Mouse (Mus musculus): Measurements from ENCODE around the gene Cdkn2d.
"Not testable (repeated sequence)": the region's sequence is repeated elsewhere in the genome, so short reads cannot be mapped to it uniquely, and the experiment has no call there.

The Cdkn2d gene

GRCm38 (mm10) chr9:21277776-21278175, 13.4 kb downstream of the Cdkn2d start:
- in situ Hi-C loops (cut with MboI; ENCODE audit: low sequenced_read_pairs) = no loop called here

DNA sequence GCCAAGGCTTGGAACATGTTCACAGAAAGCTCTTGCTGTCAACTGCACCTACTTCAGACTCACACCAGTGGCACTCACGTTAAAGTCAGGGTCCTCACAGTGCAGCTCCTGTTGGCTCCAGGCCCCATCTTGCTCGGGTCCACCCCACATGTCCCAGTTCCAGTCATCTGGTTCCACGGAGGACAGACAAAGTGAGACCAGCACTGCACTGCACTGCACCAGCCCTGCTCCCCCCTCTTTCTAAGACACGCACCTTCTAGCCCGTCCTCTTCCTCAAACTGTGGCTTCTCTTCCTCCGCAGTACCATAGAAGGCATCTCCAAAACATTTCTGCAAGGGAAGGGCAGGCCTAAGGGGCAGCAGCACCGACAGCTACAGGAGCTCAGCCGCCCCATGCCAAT, 14.9 kb downstream of the Cdkn2d start:
- in situ Hi-C loops (cut with MboI; ENCODE audit: low sequenced_read_pairs) = no loop called here

DNA sequence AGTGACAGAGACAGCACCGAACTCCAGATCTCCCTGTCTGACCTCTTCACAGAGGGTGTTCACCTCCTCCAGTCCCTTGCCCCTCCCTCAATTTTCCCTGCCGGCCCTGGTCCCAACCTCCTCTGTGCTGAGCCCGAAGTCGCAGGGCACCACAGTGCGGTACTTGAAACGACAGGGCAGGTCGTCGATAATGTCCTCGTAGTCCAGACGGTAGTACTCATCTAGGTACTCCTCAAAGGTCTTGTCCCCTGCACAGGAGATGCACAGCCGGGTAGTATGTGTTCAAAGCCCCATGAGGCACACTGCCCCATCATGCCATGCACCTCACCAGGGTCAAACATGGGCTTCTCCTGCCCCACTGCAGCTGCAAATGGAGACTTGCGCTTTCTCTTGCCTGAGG, 15.5 kb downstream of the Cdkn2d start:
- in situ Hi-C loops (cut with MboI; ENCODE audit: low sequenced_read_pairs) = no loop called here

GRCm38 (mm10) chr9:21275013-21275710, 16.0 kb downstream of the Cdkn2d start:
- in situ Hi-C loops (cut with MboI; ENCODE audit: low sequenced_read_pairs) = no loop called here

DNA sequence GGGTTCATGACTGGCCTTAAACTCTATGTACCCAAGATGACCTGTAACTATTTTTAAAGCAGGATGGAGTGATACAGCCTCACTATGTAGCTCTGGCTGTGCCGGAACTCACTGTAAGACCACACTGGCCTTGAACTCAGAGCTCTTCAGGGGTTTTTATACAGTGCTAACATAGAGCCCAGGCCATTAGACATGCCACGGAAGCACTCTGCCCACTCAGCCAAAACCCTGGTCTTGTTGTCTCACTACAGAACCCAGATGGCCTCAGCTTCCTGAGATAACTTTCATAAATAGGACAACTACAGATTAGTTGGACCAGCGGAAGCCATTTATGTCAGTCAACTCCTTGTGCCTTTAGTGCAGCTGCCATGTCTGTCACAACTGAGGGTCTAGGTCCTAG, 16.9 kb downstream of the Cdkn2d start:
- in situ Hi-C loops (cut with MboI; ENCODE audit: low sequenced_read_pairs) = no loop called here

GRCm38 (mm10) chr9:21273520-21274228, 17.5 kb downstream of the Cdkn2d start:
- in situ Hi-C loops (cut with MboI; ENCODE audit: low sequenced_read_pairs) = no loop called here

- in situ Hi-C loops (cut with MboI; ENCODE audit: low sequenced_read_pairs) = no loop called here
Observed at GRCm38 (mm10) chr9:21273094-21273493, 18.1 kb downstream of the Cdkn2d start.

DNA sequence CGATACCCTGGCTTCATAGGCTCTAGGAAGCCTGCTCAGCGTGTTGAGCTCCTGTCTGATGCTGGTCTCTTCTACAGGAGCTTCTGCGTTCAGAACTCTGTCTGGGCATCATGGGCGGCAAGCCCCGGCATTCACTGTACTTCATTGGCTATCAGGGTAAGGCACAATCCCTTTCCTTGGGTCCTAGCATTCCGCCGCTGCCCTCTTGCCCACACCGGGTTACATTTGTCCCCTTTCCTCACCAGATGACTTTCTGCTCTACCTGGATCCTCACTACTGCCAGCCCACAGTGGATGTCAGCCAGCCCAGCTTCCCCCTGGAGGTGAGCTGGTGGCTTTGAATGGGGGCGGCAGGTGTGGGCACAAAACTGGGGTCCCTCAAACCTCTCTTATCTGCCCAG, 18.8 kb downstream of the Cdkn2d start:
- in situ Hi-C loops (cut with MboI; ENCODE audit: low sequenced_read_pairs) = no loop called here

GRCm38 (mm10) chr9:21269590-21269989, 21.6 kb downstream of the Cdkn2d start:
- in situ Hi-C loops (cut with MboI; ENCODE audit: low sequenced_read_pairs) = not testable (repeated sequence)

GRCm38 (mm10) chr9:21268305-21268704, 22.9 kb downstream of the Cdkn2d start:
- in situ Hi-C loops (cut with MboI; ENCODE audit: low sequenced_read_pairs) = no loop called here

DNA sequence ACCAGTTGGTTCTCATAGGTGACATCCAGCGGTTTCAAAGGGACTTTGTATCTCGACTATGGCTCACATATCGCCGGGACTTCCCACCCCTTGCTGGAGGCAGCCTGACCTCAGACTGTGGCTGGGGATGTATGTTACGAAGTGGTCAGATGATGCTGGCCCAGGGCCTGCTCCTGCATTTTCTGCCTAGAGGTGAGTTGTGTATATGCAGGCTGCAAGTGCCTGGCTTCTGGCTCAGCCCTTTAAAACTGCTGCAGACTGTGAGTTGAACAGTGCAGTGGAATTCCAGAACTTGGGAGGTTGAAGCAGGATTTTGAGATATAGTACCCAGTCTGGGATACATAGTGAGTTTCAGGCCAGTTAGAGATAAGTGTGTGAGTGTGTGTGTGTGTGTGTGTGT, 24.3 kb downstream of the Cdkn2d start:
- in situ Hi-C loops (cut with MboI; ENCODE audit: low sequenced_read_pairs) = no loop called here

DNA sequence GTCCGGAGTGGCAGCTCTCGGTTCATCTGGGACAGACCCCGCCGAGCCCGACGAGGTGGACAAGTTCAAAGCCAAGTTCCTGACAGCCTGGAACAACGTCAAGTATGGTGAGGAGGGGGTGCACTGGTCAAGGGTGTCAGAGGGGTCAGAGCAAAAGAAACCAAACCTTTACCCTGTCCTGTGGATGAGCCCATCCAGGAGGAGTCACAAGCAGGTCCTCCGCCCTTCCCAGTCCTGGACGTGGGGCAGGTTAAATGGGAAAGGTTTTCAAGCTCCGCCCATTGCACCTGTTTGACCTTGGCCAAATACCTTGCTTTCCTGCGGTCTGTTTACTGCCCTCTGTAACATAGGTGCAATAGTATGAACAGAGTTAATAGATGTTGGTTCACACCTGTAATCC, 25.6 kb downstream of the Cdkn2d start:
- in situ Hi-C loops (cut with MboI; ENCODE audit: low sequenced_read_pairs) = no loop called here

DNA sequence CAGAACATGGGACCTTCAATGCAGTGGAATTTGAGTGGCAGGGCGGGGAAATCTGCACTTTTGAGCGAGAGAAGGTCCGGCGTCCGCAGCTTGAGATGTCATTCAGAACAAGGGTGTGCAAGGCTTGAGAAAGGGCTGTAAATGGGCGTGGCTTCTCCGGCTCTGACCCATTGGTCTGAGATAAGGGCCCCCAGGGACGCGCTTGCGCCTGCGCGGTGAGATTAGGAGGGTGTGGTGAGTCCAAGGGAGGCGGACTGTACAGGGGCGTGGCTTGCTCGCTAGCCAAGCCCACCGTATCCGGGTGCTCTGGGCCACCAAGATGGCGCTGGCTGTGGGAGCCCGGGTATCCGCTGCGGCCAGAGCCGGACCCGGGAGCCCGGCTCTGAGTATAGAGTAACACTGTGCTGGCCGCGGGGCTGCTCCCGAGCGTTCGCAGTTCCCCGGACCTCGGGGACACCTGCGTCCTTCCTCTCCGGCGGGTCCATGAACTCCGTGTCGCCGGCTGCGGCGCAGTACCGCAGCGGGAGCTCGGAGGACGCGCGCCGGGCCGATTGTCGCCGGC, 26.1 kb downstream of the Cdkn2d start, which contains the start of gene Atg4d:
TSS of gene Atg4d (plus strand) at position 294 of the 562 bp plus-strand sequence.
- in situ Hi-C loops (cut with MboI; ENCODE audit: low sequenced_read_pairs) = no loop called here

GRCm38 (mm10) chr9:21264272-21264999, 26.8 kb downstream of the Cdkn2d start:
- in situ Hi-C loops (cut with MboI; ENCODE audit: low sequenced_read_pairs) = no loop called here

DNA sequence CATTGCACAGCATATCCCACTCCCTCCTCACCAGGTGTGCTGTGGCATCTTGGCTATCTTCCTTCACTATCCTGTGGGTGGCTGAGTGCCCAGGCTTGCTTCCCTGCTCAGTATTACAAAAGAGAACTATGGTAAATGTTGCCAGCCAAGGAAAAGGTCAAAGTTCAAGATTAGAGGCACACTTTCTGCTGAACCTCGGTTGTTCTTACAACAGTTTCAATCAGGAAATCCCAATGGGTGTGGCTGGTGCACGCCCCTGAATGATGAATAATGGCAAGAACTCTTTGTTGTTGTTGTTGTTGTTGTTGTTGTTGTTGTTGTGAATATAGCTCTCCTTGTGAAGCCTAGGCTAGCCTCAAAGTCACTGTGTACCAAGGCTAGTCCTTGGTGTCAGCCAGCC, 29.4 kb downstream of the Cdkn2d start:
- in situ Hi-C loops (cut with MboI; ENCODE audit: low sequenced_read_pairs) = no loop called here

DNA sequence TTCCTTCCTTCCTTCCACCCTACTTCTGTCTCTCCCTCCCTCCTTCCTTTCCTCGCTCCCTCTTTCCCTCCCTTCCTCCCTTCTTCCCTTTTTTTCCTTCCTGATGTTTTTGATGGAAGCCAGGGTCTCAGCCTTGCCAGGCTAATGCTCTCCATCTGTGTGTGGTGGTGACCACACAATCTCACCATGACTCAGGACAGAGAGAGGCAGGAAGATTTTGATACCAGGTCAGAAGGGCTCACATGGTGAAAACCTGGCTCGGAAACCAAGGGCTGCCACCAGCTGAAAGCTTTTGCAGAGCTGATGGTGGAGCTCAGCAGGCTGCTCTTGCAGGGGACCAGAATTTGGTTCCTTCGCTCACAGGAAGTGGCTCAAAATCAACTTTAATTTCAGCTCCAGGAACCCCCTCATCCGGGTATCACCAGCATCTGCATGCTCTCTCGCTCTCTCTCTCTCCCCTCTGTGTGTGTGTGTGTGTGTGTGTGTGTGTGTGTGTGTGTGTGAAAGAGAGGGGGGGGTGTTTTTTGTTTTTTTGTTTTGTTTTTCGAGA, 30.6 kb downstream of the Cdkn2d start:
- in situ Hi-C loops (cut with MboI; ENCODE audit: low sequenced_read_pairs) = no loop called here

DNA sequence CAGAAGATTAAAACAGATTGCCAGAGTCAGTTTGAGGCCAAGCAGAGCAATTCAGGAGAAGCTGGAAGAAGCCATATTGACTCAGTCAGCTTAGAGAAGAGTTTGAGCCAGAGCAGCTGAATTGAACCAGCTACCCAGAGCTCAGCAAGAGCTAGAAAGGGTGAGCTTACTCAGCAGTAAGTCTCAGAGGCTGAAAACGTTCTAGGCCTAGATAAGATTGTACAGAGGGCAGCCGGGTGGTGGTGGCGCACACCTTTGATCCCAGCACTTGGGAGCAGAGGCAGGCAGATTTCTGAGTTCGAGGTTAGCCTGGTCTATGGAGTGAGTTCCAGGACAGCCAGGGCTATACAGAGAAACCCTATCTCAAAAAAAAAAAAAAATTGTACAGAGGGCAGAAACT, 34.9 kb downstream of the Cdkn2d start:
- in situ Hi-C loops (cut with MboI; ENCODE audit: low sequenced_read_pairs) = not testable (repeated sequence)

DNA sequence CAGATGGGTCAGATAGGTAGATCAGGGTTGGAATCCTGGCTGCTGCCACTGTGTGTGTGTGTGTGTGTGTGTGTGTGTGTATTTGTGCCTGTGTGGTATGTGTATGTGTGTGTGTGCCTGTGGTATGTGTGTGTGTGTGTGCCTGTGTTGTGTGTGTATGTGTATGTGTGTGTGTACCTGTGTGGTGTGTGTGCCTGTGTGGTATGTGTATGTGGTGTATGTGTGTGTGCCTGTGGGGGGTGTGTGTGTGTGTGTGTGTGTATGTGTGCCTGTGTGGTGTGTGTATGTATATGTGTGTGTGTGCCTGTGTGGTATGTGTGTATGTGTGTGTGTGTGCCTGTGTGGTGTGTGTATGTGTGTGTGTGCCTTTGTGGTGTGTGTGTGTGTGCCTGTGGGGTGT, 36.5 kb downstream of the Cdkn2d start:
- in situ Hi-C loops (cut with MboI; ENCODE audit: low sequenced_read_pairs) = no loop called here

- in situ Hi-C loops (cut with MboI; ENCODE audit: low sequenced_read_pairs) = no loop called here
Observed at GRCm38 (mm10) chr9:21251116-21251735, 40.0 kb downstream of the Cdkn2d start.

- in situ Hi-C loops (cut with MboI; ENCODE audit: low sequenced_read_pairs) = no loop called here
Observed at GRCm38 (mm10) chr9:21250509-21250908, 40.7 kb downstream of the Cdkn2d start.

Data from CH12F3 (cell line).